13 mouse cellular contexts compared by ENCODE assay signal in genomic region chrX:107148681-107149080, GRCm38 (mm10). TPM values are rescaled to one million over a fixed set of nuclear protein-coding genes. Genes with fewer than 3 reads are reported as not detected.
DNase-seq lines count a peak whose midpoint lies in the region; ATAC-seq and TF ChIP-seq lines count a peak whose summit lies in the region.
"Had no signal": no experiment of that assay in that cellular context is flagged by ENCODE, and none has a peak within 500 bp of the region (broad histone marks: within the 10 kb centered on the region; RNA-seq: fewer than 3 reads in every experiment).

Gene P2ry10b, plus strand, starts transcription at chrX:107148927.

- peak within 1 kb of the TSS in 1 of 2 experiments; percentile 47; a peak in 3 of 4 replicates for H3K27ac ChIP-seq in heart, embryonic 14.5 days (replicated peaks in 1 of 2; ENCODE audit: control insufficient read depth in 1 of 2, insufficient read depth in 1 of 2, low read depth in 2 of 2, low read length in 2 of 2)
- peak within 1 kb of the TSS; percentile 55 for H3K27ac ChIP-seq in bone marrow macrophage, adult 2 months (ENCODE audit: insufficient read depth, low read depth, low read length)
- peak within 1 kb of the TSS; percentile 55 for H3K27ac ChIP-seq in liver, postnatal 0 days (ENCODE audit: low read depth)
- H3K27ac ChIP-seq: hindbrain, embryonic 12.5 days; kidney, postnatal 0 days had no signal

- DNase-seq in heart, postnatal 4 days = no peak
- peak; percentile 13 for DNase-seq in 3T3-L1 (ENCODE audit: low read depth, low spot score)
- DNase-seq in liver, postnatal 0 days = no peak
- no peak for DNase-seq in urinary bladder, adult 18-20 months (ENCODE audit: low spot score in 2 of 2)
- no peak for DNase-seq in right cerebral cortex, adult 2 months (ENCODE audit: low spot score in 2 of 2)
- DNase-seq in layer of hippocampus, adult 8-10 months (ENCODE audit: low spot score in 2 of 2) = no peak
- DNase-seq: cerebellum, adult 9-10 months; lung, postnatal 10 days; thymus, postnatal 25 days had no signal

- no peak for TF ChIP-seq CTCF in bone marrow macrophage, adult 2 months (IDR thresholded peaks at IDR 0.05; ENCODE audit: low read depth, low read length)
- no peak for TF ChIP-seq CTCF in liver, postnatal 0 days (IDR thresholded peaks at IDR 0.05; ENCODE audit: low read depth)

- WGBS in heart, embryonic 14.5 days = 71% methylated on average over 3 of the region's 3 CpGs
- 59% methylated on average over 3 of the region's 3 CpGs for WGBS in liver, postnatal 0 days (ENCODE audit: insufficient replicate concordance)

- H3K27me3 ChIP-seq in heart, embryonic 14.5 days (ENCODE audit: control insufficient read depth, insufficient read depth, low read length) = no peaks in the 10 kb centered on the region
- no peaks in the 10 kb centered on the region for H3K27me3 ChIP-seq in liver, postnatal 0 days (ENCODE audit: insufficient read depth, low read length)
- H3K27me3 ChIP-seq: hindbrain, embryonic 12.5 days had no signal

- no peak for ATAC-seq in heart, embryonic 14.5 days (ENCODE audit: insufficient number of reproducible peaks, insufficient read depth, low FRiP score, low read depth)
- ATAC-seq in liver, postnatal 0 days = no peak

- H3K36me3 ChIP-seq in heart, embryonic 14.5 days (ENCODE audit: control insufficient read depth, insufficient read depth, low read length) = no peaks in the 10 kb centered on the region
- no peaks in the 10 kb centered on the region for H3K36me3 ChIP-seq in liver, postnatal 0 days (replicated peaks; ENCODE audit: insufficient read depth, low read length)
- H3K36me3 ChIP-seq: hindbrain, embryonic 12.5 days had no signal

- H3K4me3 ChIP-seq in heart, embryonic 14.5 days (ENCODE audit: control insufficient read depth in 1 of 2, insufficient read depth in 1 of 2, low read depth in 1 of 2, low read length in 2 of 2) = no peak within 1 kb of the TSS
- H3K4me3 ChIP-seq in bone marrow macrophage, adult 2 months (ENCODE audit: insufficient read depth, low read length) = peak within 1 kb of the TSS; percentile 59
- peak within 1 kb of the TSS; percentile 1; the same call in 1 of the 2 replicates for H3K4me3 ChIP-seq in liver, postnatal 0 days (ENCODE audit: low read depth, low read length)
- H3K4me3 ChIP-seq: hindbrain, embryonic 12.5 days had no signal

- H3K4me2 ChIP-seq in heart, embryonic 14.5 days (ENCODE audit: low read length) = peak within 1 kb of the TSS; percentile 27
- peak within 1 kb of the TSS; percentile 23; the same call in 1 of the 2 replicates for H3K4me2 ChIP-seq in liver, postnatal 0 days (ENCODE audit: low read depth, low read length)
- H3K4me2 ChIP-seq: hindbrain, embryonic 12.5 days had no signal

- no peak for TF ChIP-seq POLR2A in bone marrow macrophage, adult 2 months (IDR thresholded peaks at IDR 0.05; ENCODE audit: borderline replicate concordance, low read depth, low read length)

- TF ChIP-seq EP300 in liver, postnatal 0 days (IDR thresholded peaks at IDR 0.05; ENCODE audit: low read depth) = no peak

- H3K4me1 ChIP-seq in heart, embryonic 14.5 days (ENCODE audit: control insufficient read depth in 2 of 2, insufficient read depth in 2 of 2, low read length in 2 of 2) = no peaks in the 10 kb centered on the region
- H3K4me1 ChIP-seq in bone marrow macrophage, adult 2 months (ENCODE audit: control insufficient read depth, insufficient read depth, low read length) = 0 out of 2 replicates have a peak, but pooled peaks cover 2% of the 10 kb centered on the region
- H3K4me1 ChIP-seq in liver, postnatal 0 days (ENCODE audit: insufficient read depth) = no peaks in the 10 kb centered on the region
- H3K4me1 ChIP-seq: hindbrain, embryonic 12.5 days had no signal

- 0 out of 2 replicates have a peak within 1 kb of the TSS, but pooled peaks have one; percentile 21 for H3K9ac ChIP-seq in heart, embryonic 14.5 days (ENCODE audit: low read length)
- H3K9ac ChIP-seq in liver, postnatal 0 days (replicated peaks) = 0 out of 2 replicates have a peak within 1 kb of the TSS, but pooled peaks have one; percentile 16
- H3K9ac ChIP-seq: hindbrain, embryonic 12.5 days had no signal

- H3K9me3 ChIP-seq in heart, embryonic 14.5 days (ENCODE audit: control insufficient read depth, low read length) = no peaks in the 10 kb centered on the region
- H3K9me3 ChIP-seq in liver, postnatal 0 days (ENCODE audit: low read length) = no peaks in the 10 kb centered on the region
- H3K9me3 ChIP-seq: hindbrain, embryonic 12.5 days had no signal

RNA-seq across cellular contexts. Expression of gene P2ry10b, which starts in this region (rescaled TPM):
- polyA plus RNA-seq in heart, embryonic 14.5 days (2014; fragmentation: Nextera tagmentation; extraction: Ambion mirVana) = 0.90 and 0.92 TPM in 2 replicates
- total RNA-seq in heart, postnatal 4 days (2021) = 1 to 10 TPM; 2.4 to 2.7 TPM
- 17.1 and 20.6 TPM in 2 replicates for polyA plus RNA-seq in bone marrow macrophage, adult 2 months (2012; ENCODE audit: insufficient read depth, insufficient read length, missing spikeins)
- polyA plus RNA-seq in liver, postnatal 0 days (2015; fragmentation: Nextera tagmentation; extraction: Ambion mirVana) = 0.70 and 1.00 TPM in 2 replicates
- total RNA-seq in layer of hippocampus, adult 8-10 months (2022) = under 1 TPM; 0.12 to 0.61 (median 0.47) TPM

Comparison
In these comparisons a context has a peak if more than half of its experiments do, and no peak if none do; other contexts are left out.
1. H3K4me3 ChIP-seq: peak in bone marrow macrophage, adult 2 months (single experiment) and liver, postnatal 0 days (single experiment); none in heart, embryonic 14.5 days (0 of 2).